Mouse (Mus musculus) limb, embryonic 15.5 days (tissue): ENCODE results near the gene Brd9. TPM values are rescaled to one million over a fixed set of nuclear protein-coding genes. Genes with fewer than 3 reads are reported as not detected.

Source experiments
- ATAC-seq: fragments of 200-750 bp; cut with Nextera tagmentation; 2 replicates; pipeline ENCODE4 v1.8.0; 2017; ENCODE audit warnings: low read depth, moderate TSS enrichment; ENCODE audit not compliant: insufficient number of reproducible peaks, low FRiP score, low TSS enrichment
- H3K27ac ChIP-seq: fragments of 300-500 bp; sonication (generic); 2 replicates; pipeline ENCODE4 v1.5.1; 2015; ENCODE audit warnings: moderate library complexity, mild to moderate bottlenecking, inconsistent platforms
- H3K27me3 ChIP-seq: fragments of 300-500 bp; sonication (generic); 2 replicates; pipeline ENCODE4 v1.6.1; 2015; ENCODE audit warnings: inconsistent platforms
- H3K36me3 ChIP-seq: fragments of 300-500 bp; sonication (generic); 2 replicates; pipeline ENCODE4 v1.6.1; 2015; ENCODE audit warnings: inconsistent platforms
- H3K4me1 ChIP-seq: fragments of 300-500 bp; sonication (generic); 2 replicates; pipeline ENCODE4 v1.6.1; 2015; ENCODE audit warnings: inconsistent platforms
- H3K4me2 ChIP-seq: fragments of 300-500 bp; sonication (generic); 2 replicates; pipeline ENCODE4 v1.6.1; 2015; ENCODE audit warnings: mild to moderate bottlenecking, inconsistent platforms
- H3K4me3 ChIP-seq: fragments of 300-500 bp; sonication (generic); 2 replicates; pipeline ENCODE4 v1.5.1; 2015; ENCODE audit warnings: mild to moderate bottlenecking, inconsistent platforms
- H3K9ac ChIP-seq: fragments of 300-500 bp; sonication (generic); 2 replicates; pipeline ENCODE4 v1.6.1; 2015; ENCODE audit warnings: inconsistent platforms
- H3K9me3 ChIP-seq: fragments of 300-500 bp; sonication (generic); 2 replicates; pipeline ENCODE4 v1.6.1; 2016; ENCODE audit warnings: inconsistent platforms
- WGBS: fragments of 180-500 bp; shearing (Covaris S2); methylation state at CpG from one replicate; pipeline ENCODE4 v1.1.7; 2015; 5-methylcytosine and 5-hydroxymethylcytosine counted together
- polyA plus RNA-seq: library from polyadenylated mRNA; unstranded; fragments of >200 nt; fragmentation: Nextera tagmentation; extraction: Ambion mirVana; gene quantifications from 2 replicates; pipeline ENCODE4 v1.2.1, GENCODE M21; 2015

Gene Brd9
- polyA plus RNA-seq, 1 experiment from 2014 or later: 50.9 TPM

GRCm38 (mm10) chr13:73953551-73954130, 16.0 kb downstream of the Brd9 start:
- WGBS: 97% methylated on average over 1 of the region's 1 CpGs
- ATAC-seq: no peak
- H3K4me1 ChIP-seq: no peaks in the 10 kb centered on the region
- H3K36me3 ChIP-seq: peaks cover 89% of the 10 kb centered on the region
- H3K4me3 ChIP-seq: no peak overlapping the region
- H3K9me3 ChIP-seq: no peaks in the 10 kb centered on the region
- H3K27ac ChIP-seq: no peak overlapping the region
- H3K4me2 ChIP-seq: no peak overlapping the region
- H3K9ac ChIP-seq: no peak overlapping the region
- no peaks in the 10 kb centered on the region for H3K27me3 ChIP-seq

- no peak overlapping the region for H3K4me3 ChIP-seq
- H3K9me3 ChIP-seq: no peaks in the 10 kb centered on the region
- no peaks in the 10 kb centered on the region for H3K4me1 ChIP-seq
- H3K4me2 ChIP-seq: no peak overlapping the region
- WGBS: 45% methylated on average over 6 of the region's 6 CpGs
- peaks cover 89% of the 10 kb centered on the region for H3K36me3 ChIP-seq
- H3K27me3 ChIP-seq: no peaks in the 10 kb centered on the region
- ATAC-seq: no peak
- H3K9ac ChIP-seq: no peak overlapping the region
- H3K27ac ChIP-seq: no peak overlapping the region
Observed at GRCm38 (mm10) chr13:73954666-73955065, 17.1 kb downstream of the Brd9 start.

GRCm38 (mm10) chr13:73955531-73955930, 17.9 kb downstream of the Brd9 start:
- Histone ChIP-seq H3K4me1 (no peaks in the 10 kb centered on the region), H3K36me3 (peaks cover 89% of the 10 kb centered on the region), H3K4me3 (no peak overlapping the region), H3K9me3 (no peaks in the 10 kb centered on the region), H3K27ac (no peak overlapping the region), H3K4me2 (no peak overlapping the region), H3K9ac (no peak overlapping the region), H3K27me3 (no peaks in the 10 kb centered on the region)
- ATAC-seq: no peak
- WGBS: 83% methylated on average over 5 of the region's 5 CpGs

GRCm38 (mm10) chr13:73960117-73960652, 22.6 kb downstream of the Brd9 start:
- no peak for ATAC-seq
- H3K9ac ChIP-seq: no peak overlapping the region
- H3K27me3 ChIP-seq: no peaks in the 10 kb centered on the region
- 82% methylated on average over 10 of the region's 10 CpGs for WGBS
- H3K9me3 ChIP-seq: no peaks in the 10 kb centered on the region
- H3K27ac ChIP-seq: no peak overlapping the region
- H3K36me3 ChIP-seq: peaks cover 67% of the 10 kb centered on the region
- no peak overlapping the region for H3K4me2 ChIP-seq
- H3K4me1 ChIP-seq: no peaks in the 10 kb centered on the region
- H3K4me3 ChIP-seq: no peak overlapping the region

GRCm38 (mm10) chr13:73961177-73961576, 23.6 kb downstream of the Brd9 start:
- no peak for ATAC-seq
- Histone ChIP-seq H3K36me3 (peaks cover 57% of the 10 kb centered on the region), H3K27ac (no peak overlapping the region), H3K4me2 (no peak overlapping the region), H3K27me3 (no peaks in the 10 kb centered on the region), H3K9ac (no peak overlapping the region), H3K4me3 (no peak overlapping the region), H3K9me3 (no peaks in the 10 kb centered on the region), H3K4me1 (no peaks in the 10 kb centered on the region)
- WGBS: 83% methylated on average over 4 of the region's 4 CpGs

- WGBS: 77% methylated on average over 5 of the region's 5 CpGs
Observed at GRCm38 (mm10) chr13:73963551-73963950, 25.9 kb downstream of the Brd9 start, which contains the start of gene Zdhhc11. Zdhhc11 (plus strand) TSS chr13:73963851.

GRCm38 (mm10) chr13:73970545-73971448, 33.2 kb downstream of the Brd9 start:
- Histone ChIP-seq H3K27me3 (no peaks in the 10 kb centered on the region), H3K9ac (no peak overlapping the region), H3K4me3 (no peak overlapping the region), H3K36me3 (no peaks in the 10 kb centered on the region), H3K4me1 (no peaks in the 10 kb centered on the region), H3K27ac (no peak overlapping the region), H3K4me2 (peak overlapping the region; percentile 22; the same call in 1 of the 2 replicates), H3K9me3 (no peaks in the 10 kb centered on the region)
- 30% methylated on average over 12 of the region's 12 CpGs for WGBS
- ATAC-seq: peak; percentile 26; the same call in 1 of the 2 replicates

More at GRCm38 (mm10) chr13:73963551-73963950, 25.9 kb downstream of the Brd9 start, which contains the start of gene Zdhhc11:
- no peaks in the 10 kb centered on the region for H3K9me3 ChIP-seq
- H3K36me3 ChIP-seq: peaks cover 35% of the 10 kb centered on the region
- H3K4me1 ChIP-seq: no peaks in the 10 kb centered on the region
- H3K9ac ChIP-seq: no peak within 1 kb of the TSS
- H3K4me3 ChIP-seq: no peak within 1 kb of the TSS
- no peak within 1 kb of the TSS for H3K4me2 ChIP-seq
- no peak within 1 kb of the TSS for H3K27ac ChIP-seq
- H3K27me3 ChIP-seq: no peaks in the 10 kb centered on the region
- ATAC-seq: no peak

- WGBS: 93% methylated on average over 3 of the region's 3 CpGs
- no peak overlapping the region for H3K27ac ChIP-seq
- H3K27me3 ChIP-seq: no peaks in the 10 kb centered on the region
- no peak overlapping the region for H3K9ac ChIP-seq
- no peak for ATAC-seq
- no peaks in the 10 kb centered on the region for H3K9me3 ChIP-seq
- no peak overlapping the region for H3K4me2 ChIP-seq
- no peaks in the 10 kb centered on the region for H3K4me1 ChIP-seq
- H3K4me3 ChIP-seq: no peak overlapping the region
- H3K36me3 ChIP-seq: no peaks in the 10 kb centered on the region
Observed at GRCm38 (mm10) chr13:73974523-73974922, 36.9 kb downstream of the Brd9 start.

GRCm38 (mm10) chr13:73976935-73977334, 39.3 kb downstream of the Brd9 start:
- Histone ChIP-seq H3K27ac (no peak overlapping the region), H3K27me3 (no peaks in the 10 kb centered on the region), H3K9ac (no peak overlapping the region), H3K4me3 (no peak overlapping the region), H3K4me2 (no peak overlapping the region), H3K9me3 (no peaks in the 10 kb centered on the region), H3K4me1 (no peaks in the 10 kb centered on the region), H3K36me3 (no peaks in the 10 kb centered on the region)
- WGBS: 81% methylated on average over 5 of the region's 5 CpGs
- ATAC-seq: no peak

- no peak for ATAC-seq
- H3K36me3 ChIP-seq: no peaks in the 10 kb centered on the region
- no peak overlapping the region for H3K27ac ChIP-seq
- no peak overlapping the region for H3K4me2 ChIP-seq
- H3K4me1 ChIP-seq: no peaks in the 10 kb centered on the region
- no peak overlapping the region for H3K4me3 ChIP-seq
- WGBS: 49% methylated on average over 5 of the region's 5 CpGs
- H3K9ac ChIP-seq: no peak overlapping the region
- H3K27me3 ChIP-seq: no peaks in the 10 kb centered on the region
- no peaks in the 10 kb centered on the region for H3K9me3 ChIP-seq
Observed at GRCm38 (mm10) chr13:73990325-73990724, 52.7 kb downstream of the Brd9 start.

GRCm38 (mm10) chr13:73990761-73991160, 53.1 kb downstream of the Brd9 start:
- Histone ChIP-seq H3K36me3 (no peaks in the 10 kb centered on the region), H3K4me3 (no peak overlapping the region), H3K27me3 (no peaks in the 10 kb centered on the region), H3K9me3 (no peaks in the 10 kb centered on the region), H3K4me1 (no peaks in the 10 kb centered on the region), H3K27ac (no peak overlapping the region), H3K9ac (no peak overlapping the region), H3K4me2 (no peak overlapping the region)
- WGBS: 76% methylated on average over 2 of the region's 2 CpGs
- ATAC-seq: no peak

GRCm38 (mm10) chr13:73991267-73991666, 53.7 kb downstream of the Brd9 start:
- Histone ChIP-seq H3K4me1 (no peaks in the 10 kb centered on the region), H3K4me3 (no peak overlapping the region), H3K9ac (no peak overlapping the region), H3K36me3 (no peaks in the 10 kb centered on the region), H3K9me3 (no peaks in the 10 kb centered on the region), H3K4me2 (no peak overlapping the region), H3K27me3 (no peaks in the 10 kb centered on the region), H3K27ac (no peak overlapping the region)
- no peak for ATAC-seq
- 75% methylated on average over 5 of the region's 5 CpGs for WGBS
